Mouse (Mus musculus) T-helper 1 cell (primary cell): ENCODE measurements around the gene Oosp2.

Source experiments
- in situ Hi-C: fragments of 300-600 bp; cut with MboI, MseI; formaldehyde crosslinking; loops from one replicate; pipeline ENCODE4 v1.15.1; 2025; ENCODE audit warnings: high pct_unique_total_duplicates

The Oosp2 gene

GRCm38 (mm10) chr19:11604603-11605002 lies 55.8 kb downstream of the Oosp2 start, which contains the start of gene Ms4a6d:
Gene Ms4a6d (minus strand): TSS chr19:11604849.
- in situ Hi-C loops = loop anchor here (5.0 kb wide), 4 partner anchors 87 to 252 kb away; partner anchors contain the start of gene Ms4a6b

- in situ Hi-C loops = loop anchor here (5.0 kb wide), 2 partner anchors 85 to 130 kb away; partner anchors contain the start of gene Ms4a6b
Measured at GRCm38 (mm10) chr19:11602026-11602425, 58.3 kb downstream of the Oosp2 start.

GRCm38 (mm10) chr19:11601349-11601748 lies 59.0 kb downstream of the Oosp2 start:
- in situ Hi-C loops = loop anchor here (5.0 kb wide), 2 partner anchors 84 to 129 kb away; partner anchors contain the start of gene Ms4a6b
